Comparison of ENCODE assay signal across 18 mouse cellular contexts in genomic region chr13:69732636-69733035, GRCm38 (mm10). TPM values are rescaled to one million over a fixed set of nuclear protein-coding genes. Genes with fewer than 3 reads are reported as not detected.
A peak's percentile ranks its signal among the peaks of the same experiment; 100 is the strongest.
DNase-seq lines count a peak whose midpoint lies in the region; ATAC-seq lines count a peak whose summit lies in the region.
"Had no signal": no experiment of that assay in that cellular context is flagged by ENCODE, and none has a peak within 500 bp of the region (broad histone marks: within the 10 kb centered on the region; RNA-seq: fewer than 3 reads in every experiment).

No protein-coding gene starts in this region.

- H3K9ac ChIP-seq in neural tube, embryonic 12.5 days = no peak overlapping the region
- no peak overlapping the region for H3K9ac ChIP-seq in heart, embryonic 15.5 days
- no peak overlapping the region for H3K9ac ChIP-seq in neural tube, embryonic 15.5 days (replicated peaks)
- H3K9ac ChIP-seq: stomach, embryonic 15.5 days had no signal

- ATAC-seq in frontal cortex, adult (ENCODE audit: low TSS enrichment) = peak; percentile 66
- ATAC-seq in neural tube, embryonic 12.5 days (ENCODE audit: low FRiP score, low read depth) = no peak
- peak; percentile 69; the same call in 1 of the 2 replicates for ATAC-seq in heart, embryonic 15.5 days (replicated peaks; ENCODE audit: insufficient number of reproducible peaks, insufficient read depth, low FRiP score, low read depth)
- ATAC-seq in neural tube, embryonic 15.5 days (ENCODE audit: low FRiP score) = no peak
- ATAC-seq: inflammation-experienced regulatory T-cells, adult 6 months had no signal

- peaks cover 10% of the 10 kb centered on the region for H3K27me3 ChIP-seq in neural tube, embryonic 12.5 days (replicated peaks)
- H3K27me3 ChIP-seq in heart, embryonic 15.5 days = peaks cover 36% of the 10 kb centered on the region
- no peaks in the 10 kb centered on the region for H3K27me3 ChIP-seq in neural tube, embryonic 15.5 days (replicated peaks)
- peaks cover 37% of the 10 kb centered on the region for H3K27me3 ChIP-seq in limb, embryonic 10.5 days (ENCODE audit: low read depth, poor library complexity, severe bottlenecking)

- no peak for DNase-seq in frontal cortex, postnatal 14 days (ENCODE audit: low spot score in 2 of 2)
- no peak for DNase-seq in neural tube, embryonic 10.5 days (ENCODE audit: extremely low spot score, low spot score)
- DNase-seq in limb, embryonic 10.5 days (ENCODE audit: low spot score) = no peak
- no peak for DNase-seq in kidney, postnatal 25 days
- DNase-seq: adrenal gland, postnatal 10 days; cerebellum, adult 2 months; liver; lung, adult 18-20 months; right cerebral cortex, postnatal 14 days; thymus, postnatal 14 days had no signal

- peaks cover 20% of the 10 kb centered on the region for H3K4me1 ChIP-seq in neural tube, embryonic 12.5 days
- peaks cover 8% of the 10 kb centered on the region for H3K4me1 ChIP-seq in heart, embryonic 15.5 days (replicated peaks)
- H3K4me1 ChIP-seq in neural tube, embryonic 15.5 days = peaks cover 72% of the 10 kb centered on the region
- peaks cover 3% of the 10 kb centered on the region for H3K4me1 ChIP-seq in limb, embryonic 10.5 days

- no peaks in the 10 kb centered on the region for H3K9me3 ChIP-seq in neural tube, embryonic 12.5 days
- no peaks in the 10 kb centered on the region for H3K9me3 ChIP-seq in heart, embryonic 15.5 days (replicated peaks)
- H3K9me3 ChIP-seq in neural tube, embryonic 15.5 days (replicated peaks) = no peaks in the 10 kb centered on the region
- H3K9me3 ChIP-seq in limb, embryonic 10.5 days (replicated peaks) = no peaks in the 10 kb centered on the region
- H3K9me3 ChIP-seq: midbrain, embryonic 10.5 days; stomach, embryonic 15.5 days had no signal

- peak overlapping the region; percentile 88; the same call in 1 of the 2 replicates for H3K4me2 ChIP-seq in neural tube, embryonic 12.5 days (replicated peaks)
- H3K4me2 ChIP-seq in heart, embryonic 15.5 days = peak overlapping the region; percentile 35
- peak overlapping the region; percentile 91 for H3K4me2 ChIP-seq in neural tube, embryonic 15.5 days
- H3K4me2 ChIP-seq: stomach, embryonic 15.5 days had no signal

- H3K4me3 ChIP-seq in neural tube, embryonic 12.5 days = no peak overlapping the region
- no peak overlapping the region for H3K4me3 ChIP-seq in heart, embryonic 15.5 days
- H3K4me3 ChIP-seq in neural tube, embryonic 15.5 days (replicated peaks) = 0 out of 2 replicates have a peak overlapping the region, but pooled peaks have one; percentile 6
- H3K4me3 ChIP-seq in limb, embryonic 10.5 days = no peak overlapping the region
- H3K4me3 ChIP-seq: erythroblast, embryonic 14.5 days; midbrain, embryonic 10.5 days; stomach, embryonic 15.5 days had no signal

- WGBS in neural tube, embryonic 12.5 days = 89% methylated on average over 6 of the region's 6 CpGs
- 46% methylated on average over 6 of the region's 6 CpGs for WGBS in heart, embryonic 15.5 days
- 81% methylated on average over 6 of the region's 6 CpGs for WGBS in neural tube, embryonic 15.5 days
- 89% methylated on average over 6 of the region's 6 CpGs for WGBS in limb, embryonic 10.5 days

- H3K36me3 ChIP-seq in neural tube, embryonic 12.5 days = peaks cover 16% of the 10 kb centered on the region
- no peaks in the 10 kb centered on the region for H3K36me3 ChIP-seq in heart, embryonic 15.5 days
- peaks cover 33% of the 10 kb centered on the region for H3K36me3 ChIP-seq in neural tube, embryonic 15.5 days
- H3K36me3 ChIP-seq in limb, embryonic 10.5 days = no peaks in the 10 kb centered on the region
- H3K36me3 ChIP-seq: midbrain, embryonic 10.5 days; stomach, embryonic 15.5 days had no signal

- H3K27ac ChIP-seq in neural tube, embryonic 12.5 days = no peak overlapping the region
- H3K27ac ChIP-seq in heart, embryonic 15.5 days = peak overlapping the region; percentile 3; the same call in 1 of the 2 replicates
- H3K27ac ChIP-seq in neural tube, embryonic 15.5 days (replicated peaks) = no peak overlapping the region
- H3K27ac ChIP-seq in limb, embryonic 10.5 days = no peak overlapping the region
- H3K27ac ChIP-seq: midbrain, embryonic 10.5 days; stomach, embryonic 15.5 days had no signal

RNA-seq across cellular contexts. Expression of gene Ube2ql1, which starts 7.1 kb away (rescaled TPM):
- polyA plus RNA-seq in neural tube, embryonic 12.5 days (2016; fragmentation: Nextera tagmentation; extraction: Ambion mirVana) = 31.3 and 34.3 TPM in 2 replicates
- 0.55 and 0.62 TPM in 2 replicates for polyA plus RNA-seq in heart, embryonic 15.5 days (2015; fragmentation: Nextera tagmentation; extraction: Ambion mirVana)
- 36.3 and 40.6 TPM in 2 replicates for polyA plus RNA-seq in neural tube, embryonic 15.5 days (2015; fragmentation: Nextera tagmentation; extraction: Ambion mirVana)
- 0.39 and 0.40 TPM in 2 replicates for polyA plus RNA-seq in limb, embryonic 10.5 days (2016; fragmentation: Nextera tagmentation; extraction: Ambion mirVana)
- polyA plus RNA-seq: erythroblast, embryonic 14.5 days; inflammation-experienced regulatory T-cells, adult 6 months had no signal

Comparison
In these comparisons a context has a peak if more than half of its experiments do, and no peak if none do; other contexts are left out.
1. ATAC-seq: peak in frontal cortex, adult (single experiment) and heart, embryonic 15.5 days (single experiment); none in neural tube, embryonic 12.5 days (single experiment) and neural tube, embryonic 15.5 days (single experiment).
2. H3K4me2 ChIP-seq: peak in every context shown above with its lines; median percentile 91 in neural tube, embryonic 15.5 days; 88 in neural tube, embryonic 12.5 days; 35 in heart, embryonic 15.5 days.
3. RNA of gene Ube2ql1, which starts 7.1 kb away (polyA plus RNA-seq): 36.3 to 40.6 TPM in neural tube, embryonic 15.5 days and 31.3 to 34.3 TPM in neural tube, embryonic 12.5 days; 0.55 to 0.62 TPM in heart, embryonic 15.5 days and 0.39 to 0.40 TPM in limb, embryonic 10.5 days; every median in the first group is over 10 times any median in the second.